Mouse (Mus musculus) heart, adult 11 months (tissue): ENCODE data around the gene A830005F24Rik.
A peak's percentile ranks its signal among the peaks of the same experiment; 100 is the strongest.

Source experiments
- DNase-seq: peaks from one replicate; pipeline ENCODE4 v3.0.0; 2022

A830005F24Rik gene

DNA sequence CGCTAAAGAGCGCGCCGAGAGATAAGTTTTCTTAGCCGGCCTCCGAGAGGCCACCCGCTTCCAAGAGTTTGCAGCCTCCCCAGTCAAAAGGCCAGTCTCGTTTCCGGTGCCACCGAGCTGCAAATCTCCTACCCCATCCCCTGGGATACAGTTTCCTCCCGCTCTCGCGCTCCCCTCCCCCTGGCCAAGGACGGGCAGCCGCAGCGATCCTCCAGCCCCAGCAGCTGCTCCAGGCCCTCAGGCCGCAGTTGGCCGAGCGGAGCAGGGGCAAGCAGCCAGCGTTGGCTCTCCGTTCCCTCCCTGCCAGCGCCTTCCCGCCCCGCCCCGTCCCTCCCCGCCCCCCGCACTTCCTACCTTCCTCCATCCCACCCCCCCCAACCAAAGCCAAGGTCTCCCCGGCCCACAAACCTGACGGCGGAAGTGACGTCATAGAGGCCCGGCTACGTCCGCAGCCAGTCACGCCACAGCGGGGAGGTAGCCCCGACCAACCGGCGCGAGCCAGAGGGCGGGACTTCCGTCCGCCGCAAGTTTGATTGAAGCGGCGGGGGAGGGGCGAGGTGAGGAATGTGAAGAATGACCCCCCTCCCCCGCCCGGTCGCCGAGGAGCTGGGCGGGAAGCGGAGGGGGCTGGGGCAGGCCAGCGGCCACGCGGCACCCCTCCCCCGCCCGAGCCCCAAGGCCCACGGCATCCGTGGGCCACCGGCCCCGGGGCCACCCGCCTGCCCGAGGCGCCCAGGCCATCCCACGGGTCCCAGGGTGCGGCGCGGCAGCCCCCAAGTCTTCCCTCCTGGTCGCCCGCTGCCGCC is 32.3 kb downstream of the A830005F24Rik start:
- peak; percentile 100 for DNase-seq

GRCm38 (mm10) chr13:48546330-48546917 is 33.1 kb downstream of the A830005F24Rik start:
- peak; percentile 100 for DNase-seq

GRCm38 (mm10) chr13:48547623-48548022 is 34.3 kb downstream of the A830005F24Rik start:
- peak; percentile 89 for DNase-seq

- DNase-seq: peak; percentile 90
These were observed 34.9 kb downstream of the A830005F24Rik start for GRCm38 (mm10) chr13:48548296-48548695.

- peak; percentile 99 for DNase-seq
These were observed 39.1 kb downstream of the A830005F24Rik start for GRCm38 (mm10) chr13:48552181-48553090.

DNA sequence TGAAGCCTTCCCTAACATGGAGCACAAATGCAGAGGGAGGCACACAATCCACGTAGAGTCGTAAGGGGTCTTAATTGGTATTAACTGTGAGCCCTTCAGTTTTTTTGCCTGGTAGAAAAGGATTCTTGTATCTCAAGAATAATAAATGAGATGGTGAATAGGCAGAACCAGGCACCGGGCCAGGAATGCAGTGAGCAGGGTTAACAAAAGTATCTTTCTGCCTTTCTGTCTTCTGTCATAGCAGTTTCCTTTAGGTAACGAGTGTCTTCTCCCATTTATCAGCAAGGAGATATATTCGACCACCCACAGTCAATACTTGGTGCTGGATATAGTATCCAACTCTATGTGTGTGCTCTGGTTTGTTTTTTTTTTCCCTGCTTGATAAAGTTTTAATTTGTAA is 40.1 kb downstream of the A830005F24Rik start:
- no peak for DNase-seq

DNA sequence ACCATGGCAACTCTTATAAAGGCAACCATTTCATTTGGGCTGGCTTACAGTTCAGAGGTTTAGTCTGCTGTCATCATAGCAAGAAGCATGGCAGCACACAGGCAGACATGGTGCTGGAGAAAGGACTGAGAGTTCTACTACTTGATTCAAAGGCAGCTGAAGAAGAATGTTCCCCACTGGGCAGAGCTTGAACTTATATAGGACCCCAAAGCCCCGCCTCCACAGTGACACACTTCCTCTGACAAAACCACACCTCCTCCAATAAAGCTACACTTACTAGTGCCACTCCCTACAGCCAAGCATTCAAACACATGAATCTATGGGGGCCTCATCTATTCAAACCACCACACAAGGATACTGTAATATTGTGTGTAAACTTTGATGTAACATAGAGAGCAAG is 41.2 kb downstream of the A830005F24Rik start:
- DNase-seq: peak; percentile 63

GRCm38 (mm10) chr13:48555976-48556375 is 42.6 kb downstream of the A830005F24Rik start:
- peak; percentile 56 for DNase-seq

DNA sequence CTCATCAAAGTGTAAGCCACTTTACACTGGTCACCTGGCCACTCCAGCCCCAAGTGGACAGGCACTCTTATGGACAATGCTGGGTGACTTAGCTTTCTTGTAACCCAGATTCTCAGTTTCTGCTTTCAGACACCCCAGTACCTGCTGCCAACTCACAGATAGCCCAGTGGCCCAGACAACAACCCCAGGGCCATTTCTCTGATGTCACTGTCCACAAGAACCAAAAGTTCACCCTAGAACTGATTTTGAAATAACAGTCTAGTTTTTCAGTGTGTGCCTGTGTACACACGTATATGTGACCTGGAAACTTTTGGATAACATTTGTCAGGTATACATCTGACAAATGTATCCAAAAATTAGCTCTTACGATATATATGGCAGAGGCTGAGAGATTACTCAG is 48.1 kb downstream of the A830005F24Rik start:
- DNase-seq: peak; percentile 81

DNA sequence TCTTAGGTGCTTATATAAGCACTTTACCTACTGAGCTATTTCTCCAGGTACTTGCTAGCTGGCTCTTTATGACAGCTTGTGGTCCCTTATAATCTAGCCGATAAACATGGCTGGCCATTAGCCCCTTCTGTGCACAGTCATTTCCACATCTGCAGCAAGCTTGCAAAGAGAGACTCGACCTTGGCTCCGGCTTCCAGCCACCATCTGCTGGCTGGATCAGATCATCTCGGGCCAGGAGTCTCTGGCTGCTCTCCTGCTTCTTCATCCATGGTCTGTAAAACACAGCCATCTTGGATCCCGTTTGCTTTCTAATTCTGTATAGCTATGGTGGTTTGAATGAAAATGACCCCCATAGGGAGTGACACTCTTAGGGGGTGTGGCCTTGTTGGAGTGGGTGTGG is 49.0 kb downstream of the A830005F24Rik start:
- DNase-seq: peak; percentile 96
